Mouse (Mus musculus) limb, embryonic 11.5 days (tissue): ENCODE data around the gene Chst15. TPM values are rescaled to one million over a fixed set of nuclear protein-coding genes. Genes with fewer than 3 reads are reported as not detected.

Experiments used
- ATAC-seq: fragments of 200-750 bp; cut with Nextera tagmentation; 2 replicates; pipeline ENCODE4 v1.8.0; 2017; ENCODE audit warnings: low read depth; ENCODE audit not compliant: insufficient number of reproducible peaks, low FRiP score, low TSS enrichment
- DNase-seq: peaks from one replicate; pipeline ENCODE4 v3.0.0-alpha.2; 2015; ENCODE audit warnings: low spot score
- H3K27ac ChIP-seq: fragments of 300-500 bp; sonication (generic); replicated peaks from 2 replicates; pipeline ENCODE4 v1.5.1; 2014; ENCODE audit warnings: low read depth, mild to moderate bottlenecking, low read length
- H3K27me3 ChIP-seq: fragments of 300-500 bp; sonication (generic); 2 replicates; pipeline ENCODE4 v1.6.1; 2014; ENCODE audit warnings: mild to moderate bottlenecking, low read length, mixed read lengths; ENCODE audit not compliant: control insufficient read depth, insufficient read depth
- H3K36me3 ChIP-seq: fragments of 300-500 bp; sonication (generic); 2 replicates; pipeline ENCODE4 v1.6.1; 2014; ENCODE audit warnings: mild to moderate bottlenecking, low read length, moderate library complexity, mixed read lengths; ENCODE audit not compliant: control insufficient read depth, insufficient read depth
- H3K4me1 ChIP-seq: fragments of 300-500 bp; sonication (generic); 2 replicates; pipeline ENCODE4 v1.6.1; 2014; ENCODE audit warnings: low read length, mixed read lengths; ENCODE audit not compliant: control insufficient read depth, insufficient read depth
- H3K4me2 ChIP-seq: fragments of 300-500 bp; sonication (generic); 2 replicates; pipeline ENCODE4 v1.6.1; 2014; ENCODE audit warnings: low read depth, mild to moderate bottlenecking, moderate library complexity; ENCODE audit not compliant: severe bottlenecking
- H3K4me3 ChIP-seq: fragments of 300-500 bp; sonication (generic); 2 replicates; pipeline ENCODE4 v1.5.1; 2014; ENCODE audit warnings: low read depth, low read length
- H3K9ac ChIP-seq: fragments of 300-500 bp; sonication (generic); 2 replicates; pipeline ENCODE4 v1.6.1; 2014; ENCODE audit warnings: mild to moderate bottlenecking, low read length
- H3K9me3 ChIP-seq: fragments of 300-500 bp; sonication (generic); 2 replicates; pipeline ENCODE4 v1.6.1; 2016; ENCODE audit warnings: low read length; ENCODE audit not compliant: control insufficient read depth
- WGBS: fragments of 180-500 bp; shearing (Covaris S2); extraction: QIAGEN DNeasy Blood & Tissue Kit; methylation state at CpG from one replicate; pipeline ENCODE4 v1.1.7; 2014; 5-methylcytosine and 5-hydroxymethylcytosine counted together
- polyA plus RNA-seq: library from polyadenylated mRNA; unstranded; fragments of >200 nt; fragmentation: Nextera tagmentation; extraction: Ambion mirVana; gene quantifications from 2 replicates; pipeline ENCODE4 v1.2.1, GENCODE M21; 2014

The Chst15 gene
- polyA plus RNA-seq, 1 experiment from 2014 or later: 9.7 TPM

- H3K4me1 ChIP-seq: peaks cover 6% of the 10 kb centered on the region
- no peaks in the 10 kb centered on the region for H3K27me3 ChIP-seq
Measured at GRCm38 (mm10) chr7:132243225-132243624, 73.8 kb downstream of the Chst15 start.

GRCm38 (mm10) chr7:132242617-132243141 is 74.3 kb downstream of the Chst15 start:
- no peak overlapping the region for H3K9ac ChIP-seq
- WGBS: 37% methylated on average over 4 of the region's 4 CpGs
- no peak for ATAC-seq
- H3K4me3 ChIP-seq: no peak overlapping the region
- H3K27me3 ChIP-seq: no peaks in the 10 kb centered on the region
- DNase-seq: no peak
- no peaks in the 10 kb centered on the region for H3K9me3 ChIP-seq
- no peak overlapping the region for H3K4me2 ChIP-seq
- H3K27ac ChIP-seq: no peak overlapping the region
- H3K36me3 ChIP-seq: peaks cover 2% of the 10 kb centered on the region; the same call in 1 of the 2 replicates
- 0 out of 2 replicates have a peak, but pooled peaks cover 4% of the 10 kb centered on the region for H3K4me1 ChIP-seq

More at GRCm38 (mm10) chr7:132243225-132243624, 73.8 kb downstream of the Chst15 start:
- H3K27ac ChIP-seq: no peak overlapping the region
- no peak overlapping the region for H3K4me2 ChIP-seq
- H3K36me3 ChIP-seq: peaks cover 2% of the 10 kb centered on the region; the same call in 1 of the 2 replicates
- WGBS: 88% methylated on average over 5 of the region's 5 CpGs
- no peak overlapping the region for H3K9ac ChIP-seq
- no peak for ATAC-seq
- DNase-seq: no peak
- H3K4me3 ChIP-seq: no peak overlapping the region
- H3K9me3 ChIP-seq: no peaks in the 10 kb centered on the region

- DNase-seq (no peak), ATAC-seq (no peak)
- Histone ChIP-seq H3K27ac (no peak overlapping the region), H3K4me3 (no peak overlapping the region), H3K4me2 (no peak overlapping the region), H3K4me1 (no peaks in the 10 kb centered on the region), H3K36me3 (peaks cover 2% of the 10 kb centered on the region; the same call in 1 of the 2 replicates), H3K9me3 (no peaks in the 10 kb centered on the region), H3K27me3 (no peaks in the 10 kb centered on the region), H3K9ac (no peak overlapping the region)
- WGBS: 93% methylated on average over 3 of the region's 3 CpGs
Measured at GRCm38 (mm10) chr7:132238921-132239320, 78.1 kb downstream of the Chst15 start.

GRCm38 (mm10) chr7:132237191-132237590 is 79.8 kb downstream of the Chst15 start:
- H3K27ac ChIP-seq: no peak overlapping the region
- no peak for DNase-seq
- no peak overlapping the region for H3K9ac ChIP-seq
- peaks cover 2% of the 10 kb centered on the region; the same call in 1 of the 2 replicates for H3K36me3 ChIP-seq
- ATAC-seq: no peak
- no peaks in the 10 kb centered on the region for H3K4me1 ChIP-seq
- H3K27me3 ChIP-seq: no peaks in the 10 kb centered on the region
- no peak overlapping the region for H3K4me3 ChIP-seq
- 78% methylated on average over 4 of the region's 4 CpGs for WGBS
- no peaks in the 10 kb centered on the region for H3K9me3 ChIP-seq
- no peak overlapping the region for H3K4me2 ChIP-seq

- H3K9ac ChIP-seq: no peak overlapping the region
- peaks cover 2% of the 10 kb centered on the region; the same call in 1 of the 2 replicates for H3K36me3 ChIP-seq
- H3K4me1 ChIP-seq: no peaks in the 10 kb centered on the region
- H3K9me3 ChIP-seq: no peaks in the 10 kb centered on the region
- no peak overlapping the region for H3K27ac ChIP-seq
- H3K4me3 ChIP-seq: no peak overlapping the region
- DNase-seq (no peak), ATAC-seq (no peak)
- no peaks in the 10 kb centered on the region for H3K27me3 ChIP-seq
- 81% methylated on average over 8 of the region's 8 CpGs for WGBS
- H3K4me2 ChIP-seq: no peak overlapping the region
Measured at GRCm38 (mm10) chr7:132236789-132237188, 80.2 kb downstream of the Chst15 start.

GRCm38 (mm10) chr7:132234250-132234649 is 82.8 kb downstream of the Chst15 start:
- no peak for DNase-seq
- H3K9ac ChIP-seq: no peak overlapping the region

GRCm38 (mm10) chr7:132233732-132234131 is 83.3 kb downstream of the Chst15 start:
- ATAC-seq (no peak), DNase-seq (no peak)
- Histone ChIP-seq H3K4me3 (no peak overlapping the region), H3K4me1 (no peaks in the 10 kb centered on the region), H3K9me3 (no peaks in the 10 kb centered on the region), H3K27me3 (no peaks in the 10 kb centered on the region), H3K27ac (no peak overlapping the region), H3K36me3 (no peaks in the 10 kb centered on the region), H3K9ac (no peak overlapping the region), H3K4me2 (no peak overlapping the region)
- WGBS: 87% methylated on average over 4 of the region's 4 CpGs

More at GRCm38 (mm10) chr7:132234250-132234649, 82.8 kb downstream of the Chst15 start:
- Histone ChIP-seq H3K4me3 (no peak overlapping the region), H3K4me1 (no peaks in the 10 kb centered on the region), H3K4me2 (no peak overlapping the region), H3K27ac (no peak overlapping the region), H3K9me3 (no peaks in the 10 kb centered on the region), H3K36me3 (peaks cover 2% of the 10 kb centered on the region; the same call in 1 of the 2 replicates), H3K27me3 (no peaks in the 10 kb centered on the region)
- WGBS: 74% methylated on average over 3 of the region's 3 CpGs
- no peak for ATAC-seq

GRCm38 (mm10) chr7:132232937-132233336 is 84.1 kb downstream of the Chst15 start:
- 51% methylated on average over 2 of the region's 2 CpGs for WGBS
- no peaks in the 10 kb centered on the region for H3K9me3 ChIP-seq
- no peak overlapping the region for H3K9ac ChIP-seq
- no peaks in the 10 kb centered on the region for H3K4me1 ChIP-seq
- DNase-seq: no peak
- no peak overlapping the region for H3K4me3 ChIP-seq
- no peaks in the 10 kb centered on the region for H3K36me3 ChIP-seq
- H3K4me2 ChIP-seq: no peak overlapping the region
- no peak overlapping the region for H3K27ac ChIP-seq
- no peak for ATAC-seq
- H3K27me3 ChIP-seq: no peaks in the 10 kb centered on the region

GRCm38 (mm10) chr7:132231476-132231875 is 85.6 kb downstream of the Chst15 start:
- Histone ChIP-seq H3K4me3 (no peak overlapping the region), H3K27me3 (no peaks in the 10 kb centered on the region), H3K27ac (no peak overlapping the region), H3K4me2 (no peak overlapping the region), H3K4me1 (no peaks in the 10 kb centered on the region), H3K9ac (no peak overlapping the region), H3K9me3 (no peaks in the 10 kb centered on the region), H3K36me3 (no peaks in the 10 kb centered on the region)
- DNase-seq (no peak), ATAC-seq (no peak)
- WGBS: 87% methylated on average over 3 of the region's 3 CpGs
